In genomic region chr10:83359451-83359850, GRCm38 (mm10) we compare ENCODE assay signal across 7 mouse cellular contexts. TPM values are rescaled to one million over a fixed set of nuclear protein-coding genes. Genes with fewer than 3 reads are reported as not detected.
DNase-seq lines count a peak whose midpoint lies in the region; ATAC-seq lines count a peak whose summit lies in the region.

No protein-coding gene starts in this region.

- no peak for DNase-seq in neural tube, embryonic 11.5 days (ENCODE audit: low spot score)
- DNase-seq in neural tube, embryonic 10.5 days (ENCODE audit: extremely low spot score, low spot score), result no peak
- no peak for DNase-seq in hindbrain, embryonic 10.5 days (ENCODE audit: low spot score)
- no peak for DNase-seq in layer of hippocampus, postnatal 14 days (ENCODE audit: low spot score in 2 of 2)
- no peak for DNase-seq in urinary bladder, postnatal 25 days (ENCODE audit: low spot score)

- no peak for ATAC-seq in neural tube, embryonic 11.5 days (ENCODE audit: insufficient read depth, low FRiP score, low TSS enrichment)
- ATAC-seq in liver, embryonic 12.5 days, result no peak
- ATAC-seq in granulocyte monocyte progenitor cell, adult 5-6 weeks (replicated peaks; ENCODE audit: poor library complexity, severe bottlenecking), result no peak

- H3K27ac ChIP-seq in neural tube, embryonic 11.5 days (ENCODE audit: low read depth, low read length), result no peak overlapping the region
- H3K27ac ChIP-seq in hindbrain, embryonic 10.5 days, result peak overlapping the region; percentile 89
- H3K27ac ChIP-seq in liver, embryonic 12.5 days, result peak overlapping the region; percentile 61; the same call in 1 of the 2 replicates

- no peaks in the 10 kb centered on the region for H3K9me3 ChIP-seq in neural tube, embryonic 11.5 days (ENCODE audit: control insufficient read depth, low read length)
- H3K9me3 ChIP-seq in hindbrain, embryonic 10.5 days, result no peaks in the 10 kb centered on the region
- H3K9me3 ChIP-seq in liver, embryonic 12.5 days (replicated peaks), result no peaks in the 10 kb centered on the region

- 94% methylated on average over 4 of the region's 4 CpGs for WGBS in neural tube, embryonic 11.5 days
- 89% methylated on average over 4 of the region's 4 CpGs for WGBS in hindbrain, embryonic 10.5 days
- 71% methylated on average over 4 of the region's 4 CpGs for WGBS in liver, embryonic 12.5 days (ENCODE audit: insufficient replicate concordance)

- H3K4me2 ChIP-seq in neural tube, embryonic 11.5 days (ENCODE audit: low read depth), result peak overlapping the region; percentile 70
- H3K4me2 ChIP-seq in liver, embryonic 12.5 days, result peak overlapping the region; percentile 87

- peaks cover 2% of the 10 kb centered on the region; the same call in 1 of the 2 replicates for H3K36me3 ChIP-seq in neural tube, embryonic 11.5 days (ENCODE audit: control insufficient read depth, insufficient read depth, low read length)
- peaks cover 23% of the 10 kb centered on the region for H3K36me3 ChIP-seq in hindbrain, embryonic 10.5 days
- peaks cover 23% of the 10 kb centered on the region for H3K36me3 ChIP-seq in liver, embryonic 12.5 days

- peak overlapping the region; percentile 46; the same call in 1 of the 2 replicates for H3K9ac ChIP-seq in neural tube, embryonic 11.5 days (ENCODE audit: low read length)
- H3K9ac ChIP-seq in liver, embryonic 12.5 days, result no peak overlapping the region

- peak overlapping the region; percentile 91 for H3K4me3 ChIP-seq in neural tube, embryonic 11.5 days (ENCODE audit: low read depth, low read length)
- peak overlapping the region; percentile 99 for H3K4me3 ChIP-seq in hindbrain, embryonic 10.5 days
- peak overlapping the region; percentile 86 for H3K4me3 ChIP-seq in liver, embryonic 12.5 days

- no peaks in the 10 kb centered on the region for H3K27me3 ChIP-seq in neural tube, embryonic 11.5 days (ENCODE audit: control insufficient read depth, insufficient read depth, low read length)
- no peaks in the 10 kb centered on the region for H3K27me3 ChIP-seq in hindbrain, embryonic 10.5 days (ENCODE audit: insufficient read depth, poor library complexity, severe bottlenecking)
- no peaks in the 10 kb centered on the region for H3K27me3 ChIP-seq in liver, embryonic 12.5 days (replicated peaks)

- H3K4me1 ChIP-seq in neural tube, embryonic 11.5 days (ENCODE audit: control insufficient read depth, insufficient read depth, low read length), result peaks cover 7% of the 10 kb centered on the region
- peaks cover 16% of the 10 kb centered on the region for H3K4me1 ChIP-seq in hindbrain, embryonic 10.5 days (replicated peaks)
- peaks cover 41% of the 10 kb centered on the region for H3K4me1 ChIP-seq in liver, embryonic 12.5 days

RNA-seq across cellular contexts. Expression of gene D10Wsu102e, which starts 0.6 kb away (rescaled TPM):
- polyA plus RNA-seq in neural tube, embryonic 11.5 days (2014; fragmentation: Nextera tagmentation; extraction: Ambion mirVana), result 0.97 and 1.0 TPM in 2 replicates
- 0.94 and 1.2 TPM in 2 replicates for polyA plus RNA-seq in hindbrain, embryonic 10.5 days (2016; fragmentation: Nextera tagmentation; extraction: Ambion mirVana)
- polyA plus RNA-seq in liver, embryonic 12.5 days (2016; fragmentation: Nextera tagmentation; extraction: Ambion mirVana), result 0.43 and 0.45 TPM in 2 replicates
- 0.80 and 0.92 TPM in 2 replicates for total RNA-seq in granulocyte monocyte progenitor cell, adult 5-6 weeks (2014; fragmentation: Nextera tagmentation)
- total RNA-seq in granulocyte monocyte progenitor cell, adult 5-6 weeks (2017), result 0.90 and 0.93 TPM in 2 replicates
- total RNA-seq in layer of hippocampus, postnatal 14 days (2021), result 1 to 10 TPM; 2.5 to 2.6 TPM

RNA-seq across cellular contexts. Expression of gene Slc41a2, which starts 21.8 kb away (rescaled TPM):
- 0.97 and 1.2 TPM in 2 replicates for polyA plus RNA-seq in neural tube, embryonic 11.5 days (2014; fragmentation: Nextera tagmentation; extraction: Ambion mirVana)
- polyA plus RNA-seq in hindbrain, embryonic 10.5 days (2016; fragmentation: Nextera tagmentation; extraction: Ambion mirVana), result 0.27 and 0.42 TPM in 2 replicates
- polyA plus RNA-seq in liver, embryonic 12.5 days (2016; fragmentation: Nextera tagmentation; extraction: Ambion mirVana), result 0.11 and 0.13 TPM in 2 replicates
- total RNA-seq in granulocyte monocyte progenitor cell, adult 5-6 weeks (2014; fragmentation: Nextera tagmentation), result 0.09 TPM in 1 of 2 replicates, not detected in the other
- total RNA-seq in granulocyte monocyte progenitor cell, adult 5-6 weeks (2017), result not detected in 2 replicates
- 10 to 100 TPM; 27.3 to 30.7 TPM for total RNA-seq in layer of hippocampus, postnatal 14 days (2021)
